Mouse (Mus musculus) hindbrain, embryonic 13.5 days (tissue): ENCODE measurements around the gene Helz. TPM values are rescaled to one million over a fixed set of nuclear protein-coding genes. Genes with fewer than 3 reads are reported as not detected.

Experiments used
- microRNA-seq: library from miRNA; unstranded; fragments of <30 nt; microRNA quantifications from one replicate; pipeline ENCODE4, GENCODE M21; 2016
- polyA plus RNA-seq: library from polyadenylated mRNA; unstranded; fragments of >200 nt; fragmentation: Nextera tagmentation; extraction: Ambion mirVana; gene quantifications from 2 replicates; pipeline ENCODE4 v1.2.1, GENCODE M21; 2015

Gene Helz
- polyA plus RNA-seq, 1 experiment from 2014 or later, result 17.7 TPM

Small RNAs within 50 kb of the gene (microRNA-seq; reads per million reads assigned to microRNA genes)
- gene Mir6932, result not detected

Other genes with a start within 250 kb of the Helz start
- gene Pitpnc1, start 77.2 kb upstream of the Helz start, polyA plus RNA-seq, result 33.9 and 35.2 TPM in 2 replicates
- 158 and 163 TPM in 2 replicates for gene Psmd12, start 68.4 kb upstream of the Helz start, polyA plus RNA-seq
- gene Cacng1, start 168.6 kb downstream of the Helz start, polyA plus RNA-seq, result 0.31 and 0.35 TPM in 2 replicates
- 50.0 TPM in 2 replicates for gene Cacng4, start 246.6 kb downstream of the Helz start, polyA plus RNA-seq